Mouse (Mus musculus) erythroblast, embryonic 14.5 days (primary cell): ENCODE measurements around the gene Arhgap17.

Experiments
- GATA1 ChIP-seq: IDR thresholded peaks from 2 replicates; pipeline ENCODE4 v1.6.1; 2012; ENCODE audit warnings: low read length, inconsistent platforms, mixed read lengths
- TAL1 ChIP-seq: IDR thresholded peaks from 3 replicates; pipeline ENCODE4 v1.6.1; 2012; ENCODE audit warnings: low read length, inconsistent platforms, mixed read lengths

- TF ChIP-seq GATA1 (peak; percentile 86), TAL1 (no peak)
Measured at GRCm38 (mm10) chr7:123377443-123378400, 8.0 kb upstream of the Arhgap17 start.
